In genomic region chr3:27766421-27766820, GRCm38 (mm10) we compare ENCODE assay signal across 9 mouse cellular contexts. TPM values are rescaled to one million over a fixed set of nuclear protein-coding genes. Genes with fewer than 3 reads are reported as not detected.
DNase-seq lines count a peak whose midpoint lies in the region; ATAC-seq lines count a peak whose summit lies in the region.
"Had no signal": no experiment of that assay in that cellular context is flagged by ENCODE, and none has a peak within 500 bp of the region (broad histone marks: within the 10 kb centered on the region; RNA-seq: fewer than 3 reads in every experiment).

No protein-coding gene starts in this region.

- no peaks in the 10 kb centered on the region for H3K27me3 ChIP-seq in kidney, embryonic 15.5 days
- no peaks in the 10 kb centered on the region for H3K27me3 ChIP-seq in embryonic facial prominence, embryonic 13.5 days
- H3K27me3 ChIP-seq in hindbrain, embryonic 12.5 days: no peaks in the 10 kb centered on the region
- H3K27me3 ChIP-seq in midbrain, embryonic 16.5 days (ENCODE audit: control insufficient read depth, insufficient read depth, low read depth, low read length): no peaks in the 10 kb centered on the region
- no peaks in the 10 kb centered on the region for H3K27me3 ChIP-seq in kidney, embryonic 14.5 days (ENCODE audit: control insufficient read depth, insufficient read depth, low read length)
- H3K27me3 ChIP-seq: midbrain, embryonic 12.5 days had no signal

- 0 out of 2 replicates have a peak overlapping the region, but pooled peaks have one; percentile 4 for H3K27ac ChIP-seq in kidney, embryonic 15.5 days
- H3K27ac ChIP-seq in embryonic facial prominence, embryonic 13.5 days: peak overlapping the region; percentile 24; the same call in 1 of the 2 replicates
- no peak overlapping the region for H3K27ac ChIP-seq in hindbrain, embryonic 12.5 days
- no peak overlapping the region for H3K27ac ChIP-seq in midbrain, embryonic 16.5 days (ENCODE audit: low read length)
- no peak overlapping the region for H3K27ac ChIP-seq in kidney, embryonic 14.5 days (ENCODE audit: low read depth, low read length)
- H3K27ac ChIP-seq: midbrain, embryonic 12.5 days had no signal

- WGBS in kidney, embryonic 15.5 days: 69% methylated on average over 6 of the region's 6 CpGs
- 72% methylated on average over 6 of the region's 6 CpGs for WGBS in embryonic facial prominence, embryonic 13.5 days
- 39% methylated on average over 6 of the region's 6 CpGs for WGBS in hindbrain, embryonic 12.5 days
- WGBS in midbrain, embryonic 16.5 days: 34% methylated on average over 6 of the region's 6 CpGs
- WGBS in kidney, embryonic 14.5 days: 66% methylated on average over 6 of the region's 6 CpGs

- no peaks in the 10 kb centered on the region for H3K9me3 ChIP-seq in kidney, embryonic 15.5 days (replicated peaks)
- no peaks in the 10 kb centered on the region for H3K9me3 ChIP-seq in embryonic facial prominence, embryonic 13.5 days
- H3K9me3 ChIP-seq in hindbrain, embryonic 12.5 days (replicated peaks): no peaks in the 10 kb centered on the region
- H3K9me3 ChIP-seq in midbrain, embryonic 16.5 days (replicated peaks; ENCODE audit: control insufficient read depth, low read length, poor library complexity, severe bottlenecking): no peaks in the 10 kb centered on the region
- no peaks in the 10 kb centered on the region; the same call in 1 of the 2 replicates for H3K9me3 ChIP-seq in kidney, embryonic 14.5 days (ENCODE audit: control insufficient read depth, low read length)
- H3K9me3 ChIP-seq: midbrain, embryonic 12.5 days had no signal

- no peak for DNase-seq in kidney, postnatal 25 days
- DNase-seq in frontal cortex, postnatal 14 days (ENCODE audit: low spot score in 2 of 2): no peak
- DNase-seq: cerebellum, postnatal 25 days had no signal

- no peaks in the 10 kb centered on the region for H3K36me3 ChIP-seq in kidney, embryonic 15.5 days
- no peaks in the 10 kb centered on the region for H3K36me3 ChIP-seq in embryonic facial prominence, embryonic 13.5 days
- H3K36me3 ChIP-seq in hindbrain, embryonic 12.5 days: no peaks in the 10 kb centered on the region
- H3K36me3 ChIP-seq in midbrain, embryonic 16.5 days (ENCODE audit: control insufficient read depth, insufficient read depth, low read length): no peaks in the 10 kb centered on the region
- H3K36me3 ChIP-seq in kidney, embryonic 14.5 days (ENCODE audit: control insufficient read depth, insufficient read depth, low read length): no peaks in the 10 kb centered on the region
- H3K36me3 ChIP-seq: midbrain, embryonic 12.5 days had no signal

- H3K4me3 ChIP-seq in kidney, embryonic 15.5 days (replicated peaks): no peak overlapping the region
- H3K4me3 ChIP-seq in embryonic facial prominence, embryonic 13.5 days: no peak overlapping the region
- H3K4me3 ChIP-seq in hindbrain, embryonic 12.5 days: no peak overlapping the region
- H3K4me3 ChIP-seq in midbrain, embryonic 16.5 days (ENCODE audit: low read depth, low read length): no peak overlapping the region
- H3K4me3 ChIP-seq in kidney, embryonic 14.5 days (ENCODE audit: low read length): no peak overlapping the region
- H3K4me3 ChIP-seq: midbrain, embryonic 12.5 days had no signal

- H3K4me2 ChIP-seq in kidney, embryonic 15.5 days: no peak overlapping the region
- no peak overlapping the region for H3K4me2 ChIP-seq in embryonic facial prominence, embryonic 13.5 days
- H3K4me2 ChIP-seq in hindbrain, embryonic 12.5 days (replicated peaks): no peak overlapping the region
- H3K4me2 ChIP-seq in midbrain, embryonic 16.5 days (ENCODE audit: low read length): no peak overlapping the region
- H3K4me2 ChIP-seq in kidney, embryonic 14.5 days (replicated peaks; ENCODE audit: low read depth, low read length): no peak overlapping the region
- H3K4me2 ChIP-seq: midbrain, embryonic 12.5 days had no signal

- ATAC-seq in kidney, embryonic 15.5 days (replicated peaks; ENCODE audit: low FRiP score): no peak
- ATAC-seq in embryonic facial prominence, embryonic 13.5 days (ENCODE audit: insufficient number of reproducible peaks, insufficient read depth, low FRiP score, low TSS enrichment, low read depth): no peak
- ATAC-seq in hindbrain, embryonic 12.5 days (ENCODE audit: low FRiP score): peak; percentile 76
- peak; percentile 62 for ATAC-seq in midbrain, embryonic 16.5 days
- ATAC-seq in kidney, embryonic 14.5 days (ENCODE audit: low FRiP score, low TSS enrichment): no peak

- no peaks in the 10 kb centered on the region for H3K4me1 ChIP-seq in kidney, embryonic 15.5 days
- no peaks in the 10 kb centered on the region for H3K4me1 ChIP-seq in embryonic facial prominence, embryonic 13.5 days
- peaks cover 9% of the 10 kb centered on the region for H3K4me1 ChIP-seq in hindbrain, embryonic 12.5 days
- H3K4me1 ChIP-seq in midbrain, embryonic 16.5 days (ENCODE audit: control insufficient read depth, insufficient read depth, low read length): no peaks in the 10 kb centered on the region
- 0 out of 2 replicates have a peak, but pooled peaks cover 5% of the 10 kb centered on the region for H3K4me1 ChIP-seq in kidney, embryonic 14.5 days (ENCODE audit: control insufficient read depth, insufficient read depth, low read length)
- H3K4me1 ChIP-seq: midbrain, embryonic 12.5 days had no signal

- H3K9ac ChIP-seq in kidney, embryonic 15.5 days: no peak overlapping the region
- H3K9ac ChIP-seq in embryonic facial prominence, embryonic 13.5 days: no peak overlapping the region
- no peak overlapping the region for H3K9ac ChIP-seq in hindbrain, embryonic 12.5 days
- H3K9ac ChIP-seq in midbrain, embryonic 16.5 days (ENCODE audit: low read depth, low read length): no peak overlapping the region
- no peak overlapping the region for H3K9ac ChIP-seq in kidney, embryonic 14.5 days (ENCODE audit: low read depth, low read length)
- H3K9ac ChIP-seq: midbrain, embryonic 12.5 days had no signal

RNA-seq across cellular contexts. Expression of gene Fndc3b, which starts 55.3 kb away (rescaled TPM):
- 27.9 and 32.8 TPM in 2 replicates for polyA plus RNA-seq in kidney, embryonic 15.5 days (2015; fragmentation: Nextera tagmentation; extraction: Ambion mirVana)
- 26.6 and 29.0 TPM in 2 replicates for polyA plus RNA-seq in embryonic facial prominence, embryonic 13.5 days (2015; fragmentation: Nextera tagmentation; extraction: Ambion mirVana)
- polyA plus RNA-seq in hindbrain, embryonic 12.5 days (2016; fragmentation: Nextera tagmentation; extraction: Ambion mirVana): 22.4 and 22.7 TPM in 2 replicates
- polyA plus RNA-seq in midbrain, embryonic 16.5 days (2015; fragmentation: Nextera tagmentation; extraction: Ambion mirVana): 8.2 and 8.8 TPM in 2 replicates
- 18.5 and 28.7 TPM in 2 replicates for polyA plus RNA-seq in kidney, embryonic 14.5 days (2014; fragmentation: Nextera tagmentation; extraction: Ambion mirVana)

Comparison
In these comparisons a context has a peak if more than half of its experiments do, and no peak if none do; other contexts are left out.
1. H3K27ac ChIP-seq: peak in kidney, embryonic 15.5 days (single experiment) and embryonic facial prominence, embryonic 13.5 days (single experiment); none in hindbrain, embryonic 12.5 days (single experiment), midbrain, embryonic 16.5 days (single experiment) and kidney, embryonic 14.5 days (single experiment).
2. ATAC-seq: peak in hindbrain, embryonic 12.5 days (single experiment) and midbrain, embryonic 16.5 days (single experiment); none in kidney, embryonic 15.5 days (single experiment), embryonic facial prominence, embryonic 13.5 days (single experiment) and kidney, embryonic 14.5 days (single experiment).